Mouse (Mus musculus) ES-E14 (cell line): ENCODE data around the gene Rpl28. TPM values are rescaled to one million over a fixed set of nuclear protein-coding genes. Genes with fewer than 3 reads are reported as not detected.
A peak's percentile ranks its signal among the peaks of the same experiment; 100 is the strongest.
"Not testable (repeated sequence)": the region's sequence is repeated elsewhere in the genome, so short reads cannot be mapped to it uniquely, and the experiment has no call there.

Experiments
- DNase-seq: peaks from one replicate; pipeline ENCODE4 v3.0.0-alpha.2; 2013; ENCODE audit warnings: low read depth, low spot score
- H3K27ac ChIP-seq: 2 replicates; pipeline ENCODE4 v1.5.1; 2012; ENCODE audit warnings: low read depth, mild to moderate bottlenecking, low read length, moderate library complexity, mixed read lengths; ENCODE audit not compliant: poor library complexity, insufficient read depth, severe bottlenecking
- H3K36me3 ChIP-seq: 2 replicates; pipeline ENCODE4 v1.6.1; 2012; ENCODE audit warnings: mild to moderate bottlenecking, low read length, moderate library complexity, mixed read lengths; ENCODE audit not compliant: control insufficient read depth, poor library complexity, insufficient read depth, severe bottlenecking
- H3K4me1 ChIP-seq, 2 experiments: fragments of 150-350 bp in 1 of 2; sonication (generic) in 1 of 2; 2 replicates each; pipeline ENCODE4 v1.6.1; 2012; ENCODE audit warnings: low read length in 2 of 2, mild to moderate bottlenecking in 1 of 2, mixed read lengths in 1 of 2; ENCODE audit not compliant: control insufficient read depth in 2 of 2, insufficient read depth in 2 of 2, poor library complexity in 1 of 2
- H3K4me3 ChIP-seq, 2 experiments: fragments of 150-350 bp in 1 of 2; sonication (generic) in 1 of 2; 2 replicates each; pipeline ENCODE4 v1.5.1; 2012; ENCODE audit warnings: low read length in 2 of 2, low read depth in 1 of 2, mild to moderate bottlenecking in 1 of 2, mixed read lengths in 1 of 2; ENCODE audit not compliant: insufficient read depth in 1 of 2, poor library complexity in 1 of 2, severe bottlenecking in 1 of 2
- H3K9ac ChIP-seq: 2 replicates; pipeline ENCODE4 v1.6.1; 2012; ENCODE audit warnings: low read depth, mild to moderate bottlenecking, low read length, mixed read lengths; ENCODE audit not compliant: poor library complexity, insufficient read depth, severe bottlenecking
- H3K9me3 ChIP-seq: fragments of 150-350 bp; sonication (generic); 2 replicates; pipeline ENCODE4 v1.6.1; 2012; ENCODE audit warnings: low read depth, mild to moderate bottlenecking, low read length; ENCODE audit not compliant: control insufficient read depth, insufficient read depth
- CHD2 ChIP-seq: IDR thresholded peaks from 2 replicates; pipeline ENCODE4 v1.6.1; 2014; ENCODE audit warnings: mild to moderate bottlenecking, low read depth, low read length, inconsistent platforms
- HCFC1 ChIP-seq: IDR thresholded peaks from 2 replicates; pipeline ENCODE4 v1.6.1; 2012; ENCODE audit warnings: low read length, inconsistent platforms, borderline replicate concordance; ENCODE audit not compliant: insufficient read depth
- MAFK ChIP-seq: IDR thresholded peaks from 2 replicates; pipeline ENCODE4 v1.6.1; 2014; ENCODE audit warnings: mild to moderate bottlenecking, low read depth, low read length, inconsistent platforms; ENCODE audit not compliant: insufficient read depth
- ZC3H11A ChIP-seq: IDR thresholded peaks from 2 replicates; pipeline ENCODE4 v1.6.1; 2012; ENCODE audit warnings: low read depth, mild to moderate bottlenecking, inconsistent platforms, low read length, borderline replicate concordance
- ZNF384 ChIP-seq: IDR thresholded peaks from 2 replicates; pipeline ENCODE4 v1.6.1; 2012; ENCODE audit warnings: low read depth, low read length, inconsistent platforms
- in situ Hi-C, 2 experiments: fragments of 600-800 bp; cut with MboI; formaldehyde crosslinking; loops; one replicate each; pipeline ENCODE4 v1.15.1; 2025; ENCODE audit warnings: low sequenced_read_pairs in 2 of 2, inconsistent platforms in 1 of 2; ENCODE audit not compliant: unreplicated experiment in 2 of 2
- total RNA-seq: library from RNA; depleted of rRNA; stranded (reverse); fragments of 300-350 nt; gene quantifications from 2 replicates; pipeline ENCODE4 v1.2.3, GENCODE M21; 2012

The Rpl28 gene
- total RNA-seq, 1 experiment = 1,352 TPM

DNA sequence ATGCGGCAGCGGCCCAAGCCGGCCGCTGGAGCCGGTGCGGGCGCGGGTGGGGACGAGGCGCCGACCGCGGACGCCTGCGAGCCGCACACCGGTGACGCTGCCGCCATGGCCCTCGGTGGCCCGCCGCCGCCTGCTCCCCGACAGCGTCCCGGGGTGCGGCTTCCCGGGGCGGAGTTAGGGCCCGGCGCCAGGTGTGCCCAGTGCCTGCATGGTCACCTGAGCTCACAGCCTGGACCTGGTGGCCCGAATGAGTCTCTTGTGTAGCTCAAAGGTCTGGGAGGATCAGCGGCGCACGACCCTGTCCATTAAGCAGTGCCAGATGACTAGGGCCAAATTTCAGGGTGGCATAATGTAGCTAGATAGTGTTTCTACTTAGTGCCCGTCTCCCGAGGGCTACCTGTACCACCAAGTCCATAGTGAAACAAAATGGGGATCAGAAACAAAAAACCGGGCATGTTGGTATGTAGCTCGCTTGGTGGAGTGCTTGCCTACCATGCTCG is 3.2 kb upstream of the Rpl28 start, which contains the start of gene Tmem238:
Gene Tmem238 (minus strand): TSS at position 221 of the 500 bp plus-strand sequence.
- DNase-seq = no peak
- in situ Hi-C loops = no loop called here
- H3K9ac ChIP-seq = peak within 1 kb of the TSS; percentile 91
- H3K36me3 ChIP-seq = peaks cover 23% of the 10 kb centered on the region
- no peak for TF ChIP-seq ZC3H11A
- no peak for TF ChIP-seq MAFK
- no peak for TF ChIP-seq ZNF384
- no peak for TF ChIP-seq CHD2
- TF ChIP-seq HCFC1 = no peak
- peak within 1 kb of the TSS; percentile 77 to 83 for H3K4me3 ChIP-seq
- peaks cover 0 to 8% of the 10 kb centered on the region in 2 experiments; a peak in 1 of 4 replicates for H3K4me1 ChIP-seq
- peak within 1 kb of the TSS; percentile 9 for H3K27ac ChIP-seq
- H3K9me3 ChIP-seq = no peaks in the 10 kb centered on the region

DNA sequence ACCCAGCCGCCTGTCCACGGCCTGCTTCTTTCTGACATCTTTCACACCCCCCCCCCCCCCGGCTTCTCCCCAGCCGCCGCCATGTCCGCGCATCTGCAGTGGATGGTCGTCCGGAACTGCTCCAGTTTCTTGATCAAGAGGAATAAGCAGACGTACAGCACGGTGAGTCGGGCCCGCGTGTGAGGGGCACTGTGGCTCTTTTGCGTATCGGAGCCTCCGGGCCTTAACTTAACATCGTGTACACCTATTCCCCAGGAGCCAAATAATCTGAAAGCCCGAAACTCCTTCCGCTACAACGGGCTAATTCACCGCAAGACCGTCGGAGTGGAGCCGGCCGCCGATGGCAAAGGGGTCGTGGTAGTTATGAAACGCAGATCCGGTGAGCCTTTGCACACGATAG is 574 bp downstream of the Rpl28 start:
- Histone ChIP-seq H3K4me3 (peak overlapping the region; percentile 84 to 99), H3K36me3 (peaks cover 36% of the 10 kb centered on the region), H3K27ac (peak overlapping the region; percentile 94), H3K9ac (peak overlapping the region; percentile 100)
- H3K9me3 ChIP-seq, H3K4me1 ChIP-seq, in situ Hi-C loops, DNase-seq: not testable (repeated sequence)

GRCm38 (mm10) chr7:4793674-4794073 is 1.0 kb downstream of the Rpl28 start:
- DNase-seq = no peak
- Histone ChIP-seq H3K36me3 (peaks cover 36% of the 10 kb centered on the region), H3K9me3 (no peaks in the 10 kb centered on the region), H3K9ac (peak overlapping the region; percentile 100), H3K4me1 (peaks cover 0 to 6% of the 10 kb centered on the region in 2 experiments; a peak in 1 of 4 replicates), H3K4me3 (peak overlapping the region; percentile 84 to 99), H3K27ac (peak overlapping the region; percentile 94; the same call in 1 of the 2 replicates)
- in situ Hi-C loops = no loop called here
- no peak for TF ChIP-seq MAFK
- TF ChIP-seq CHD2 = no peak
- no peak for TF ChIP-seq ZC3H11A
- TF ChIP-seq ZNF384 = no peak

DNA sequence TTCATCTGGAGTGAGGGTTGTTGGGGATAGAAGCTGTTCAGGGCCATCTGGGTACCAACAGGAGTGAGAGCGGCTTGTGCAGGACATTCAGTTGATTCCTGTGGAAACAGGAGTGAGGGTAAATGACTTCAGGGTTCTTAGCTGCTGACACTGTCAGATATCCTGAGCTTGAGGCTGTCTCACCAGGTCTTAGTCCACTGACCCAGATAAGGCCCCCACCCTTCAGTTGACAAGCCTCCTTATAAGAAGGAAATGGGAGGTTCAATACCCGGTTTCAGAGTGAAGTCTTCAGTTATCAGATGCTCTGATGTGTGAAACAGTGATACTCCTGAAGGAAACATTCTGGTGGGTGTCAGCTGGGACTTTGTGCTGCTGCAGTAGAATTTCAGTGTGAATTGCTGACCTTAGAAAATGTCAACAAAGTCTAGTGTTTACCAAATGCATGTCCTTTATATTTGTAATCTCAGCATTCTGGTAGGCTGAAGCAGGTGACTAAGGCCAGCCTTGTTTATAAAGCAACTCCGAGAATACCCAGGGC is 2.0 kb downstream of the Rpl28 start:
- TF ChIP-seq CHD2 (no peak), ZNF384 (no peak), ZC3H11A (no peak)
- Histone ChIP-seq H3K4me3 (peak overlapping the region; percentile 84 to 99), H3K27ac (no peak overlapping the region; the same call in 1 of the 2 replicates), H3K9ac (peak overlapping the region; percentile 100), H3K9me3 (no peaks in the 10 kb centered on the region), H3K4me1 (peaks cover 0 to 5% of the 10 kb centered on the region in 2 experiments; a peak in 1 of 4 replicates), H3K36me3 (peaks cover 36% of the 10 kb centered on the region)
- no peak for DNase-seq
- in situ Hi-C loops = no loop called here

DNA sequence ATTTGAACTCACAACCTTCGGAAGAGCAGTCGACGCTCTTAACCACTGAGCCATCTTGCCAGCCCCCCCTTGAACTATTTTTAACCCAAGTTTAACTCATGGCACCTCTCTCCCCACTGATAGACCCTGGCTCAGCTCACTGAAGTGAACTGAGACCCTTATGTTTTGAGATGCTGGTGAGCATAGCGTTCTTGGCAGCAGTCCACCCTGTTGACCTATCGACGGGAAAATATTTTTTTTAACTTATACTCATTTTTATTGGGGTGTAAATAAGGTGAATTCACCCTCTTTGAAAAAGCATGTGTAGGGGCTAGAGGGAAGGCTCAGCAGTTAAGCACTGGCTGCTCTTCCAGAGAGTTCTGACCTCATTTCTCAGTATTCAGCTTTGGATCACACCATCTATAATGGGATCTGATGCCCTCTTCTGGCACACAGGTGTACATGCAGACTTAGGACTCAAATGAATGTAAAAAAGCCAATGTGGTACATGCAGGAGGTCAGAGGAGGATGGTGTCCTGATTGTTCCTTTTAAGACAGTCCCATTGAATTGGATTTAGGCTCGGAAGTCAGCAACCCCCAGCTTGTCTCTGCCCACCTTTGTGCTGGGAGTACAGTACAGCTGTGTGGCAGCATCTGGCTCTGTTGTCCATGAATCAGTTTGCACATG is 3.2 kb downstream of the Rpl28 start:
- Histone ChIP-seq H3K9ac (no peak overlapping the region; the same call in 1 of the 2 replicates), H3K4me3 (no peak overlapping the region), H3K4me1 (no peaks in the 10 kb centered on the region), H3K27ac (no peak overlapping the region), H3K36me3 (peaks cover 36% of the 10 kb centered on the region), H3K9me3 (no peaks in the 10 kb centered on the region)
- TF ChIP-seq CHD2 (no peak), MAFK (no peak), ZC3H11A (no peak; the same call in 1 of the 2 replicates), HCFC1 (no peak), ZNF384 (no peak)
- in situ Hi-C loops = no loop called here
- no peak for DNase-seq
